Mouse (Mus musculus): ENCODE results near the gene Wee1.
A peak's percentile ranks its signal among the peaks of the same experiment; 100 is the strongest.
"Not testable (repeated sequence)": the region's sequence is repeated elsewhere in the genome, so short reads cannot be mapped to it uniquely, and the experiment has no call there.

Gene Wee1

GRCm38 (mm10) chr7:110121516-110122288, at the start of gene Wee1:
Gene Wee1, plus strand, starts transcription at chr7:110122046.
- peak; percentile 99 to 100 for DNase-seq

GRCm38 (mm10) chr7:110078168-110078567, 43.7 kb upstream of the Wee1 start:
- DNase-seq = no peak

DNA sequence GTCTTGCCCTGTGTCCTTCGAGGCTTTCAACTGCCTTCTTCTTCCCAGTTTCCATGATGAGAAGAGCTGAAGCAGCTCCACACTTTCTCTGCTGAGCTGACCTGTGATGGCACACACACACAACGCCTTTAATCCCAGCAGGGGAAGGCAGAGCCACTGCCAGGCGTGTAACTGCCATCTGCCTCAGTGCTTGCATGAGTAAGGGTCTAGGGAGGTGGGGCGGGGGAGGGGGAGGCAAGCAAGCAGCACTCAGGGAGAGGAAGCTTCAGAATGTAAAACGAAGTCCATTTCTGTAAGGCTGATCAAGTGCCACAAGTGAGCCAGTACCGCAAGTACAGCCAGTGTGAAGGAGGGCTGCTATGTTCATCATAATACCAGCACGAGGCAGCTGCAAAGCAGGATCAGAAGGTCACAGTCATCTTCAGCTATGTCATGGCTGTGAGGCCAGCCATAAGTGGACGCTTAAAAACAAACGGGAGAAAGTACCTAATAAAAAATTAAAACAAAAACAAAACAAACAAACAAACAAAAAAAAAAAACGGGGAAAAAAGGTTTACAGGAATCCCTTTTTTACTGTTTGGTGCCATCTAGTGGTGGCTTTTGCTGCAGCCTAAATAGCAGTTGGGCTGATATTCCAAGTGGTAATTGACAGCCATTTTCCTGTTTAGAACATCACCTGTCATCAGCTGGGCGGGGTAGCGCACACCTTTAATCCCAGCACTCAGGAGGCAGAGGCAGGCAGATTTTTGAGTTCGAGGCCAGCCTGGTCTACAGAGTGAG, 38.3 kb upstream of the Wee1 start:
- peak; percentile 84 to 92 for DNase-seq

DNA sequence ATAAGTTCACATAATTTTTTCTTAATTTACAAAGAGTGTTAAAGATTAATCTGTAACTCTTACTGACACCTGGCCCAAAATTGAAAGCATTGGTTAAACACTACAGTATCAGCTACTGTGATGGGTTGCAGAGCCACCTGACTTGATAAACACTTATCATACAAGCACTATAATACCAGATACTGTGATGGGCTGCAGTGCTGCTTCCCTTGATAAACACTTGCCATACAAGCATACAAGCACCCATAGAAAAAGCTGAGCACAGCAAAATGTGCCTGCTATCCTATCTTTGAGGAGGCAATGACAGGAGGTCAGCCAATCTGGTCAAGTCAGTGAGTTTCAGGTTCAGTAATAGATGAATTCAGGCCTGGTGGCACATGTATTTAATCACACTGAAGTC, 36.6 kb upstream of the Wee1 start:
- DNase-seq = no peak

DNA sequence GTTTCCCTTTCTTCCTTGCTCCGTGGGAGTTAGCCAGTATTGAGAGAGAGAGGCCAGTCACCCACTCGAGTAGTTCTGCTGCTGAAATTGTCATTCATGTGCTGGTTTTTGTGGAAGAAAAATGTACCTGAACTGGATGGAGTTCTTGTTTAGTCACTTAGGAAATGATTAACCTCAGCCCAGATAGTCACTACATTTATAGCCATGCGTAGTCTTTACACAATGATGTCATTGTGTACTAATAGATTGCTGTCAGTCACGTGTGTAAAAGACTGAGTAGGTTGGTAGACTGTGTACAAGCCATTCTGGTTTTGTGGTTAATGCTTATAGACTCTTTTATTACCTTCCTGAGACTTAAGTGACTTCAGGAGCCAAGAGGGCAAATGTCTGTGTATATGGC, 33.9 kb upstream of the Wee1 start:
- DNase-seq = no peak

GRCm38 (mm10) chr7:110091670-110092069, 30.2 kb upstream of the Wee1 start:
- peak; percentile 64 to 70 for DNase-seq

DNA sequence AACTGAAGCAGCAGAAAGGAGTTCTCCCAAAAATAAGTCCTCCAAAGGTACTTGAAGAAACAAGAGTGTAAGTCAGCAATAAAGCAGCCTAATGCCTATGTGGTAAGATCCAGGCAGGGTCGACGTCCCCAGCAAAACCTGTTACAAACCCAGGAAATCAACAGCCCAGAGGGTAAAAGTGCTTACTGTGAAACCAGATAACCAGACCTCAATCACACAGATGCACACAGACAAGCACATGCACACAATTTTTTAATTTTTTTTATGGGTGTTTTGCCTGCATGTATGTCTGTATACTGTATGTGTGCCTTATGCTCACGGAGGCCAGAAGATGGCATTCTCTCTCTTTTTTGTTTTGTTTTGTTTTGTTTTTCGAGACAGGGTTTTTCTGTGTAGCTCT, 25.5 kb upstream of the Wee1 start:
- no peak for DNase-seq

DNA sequence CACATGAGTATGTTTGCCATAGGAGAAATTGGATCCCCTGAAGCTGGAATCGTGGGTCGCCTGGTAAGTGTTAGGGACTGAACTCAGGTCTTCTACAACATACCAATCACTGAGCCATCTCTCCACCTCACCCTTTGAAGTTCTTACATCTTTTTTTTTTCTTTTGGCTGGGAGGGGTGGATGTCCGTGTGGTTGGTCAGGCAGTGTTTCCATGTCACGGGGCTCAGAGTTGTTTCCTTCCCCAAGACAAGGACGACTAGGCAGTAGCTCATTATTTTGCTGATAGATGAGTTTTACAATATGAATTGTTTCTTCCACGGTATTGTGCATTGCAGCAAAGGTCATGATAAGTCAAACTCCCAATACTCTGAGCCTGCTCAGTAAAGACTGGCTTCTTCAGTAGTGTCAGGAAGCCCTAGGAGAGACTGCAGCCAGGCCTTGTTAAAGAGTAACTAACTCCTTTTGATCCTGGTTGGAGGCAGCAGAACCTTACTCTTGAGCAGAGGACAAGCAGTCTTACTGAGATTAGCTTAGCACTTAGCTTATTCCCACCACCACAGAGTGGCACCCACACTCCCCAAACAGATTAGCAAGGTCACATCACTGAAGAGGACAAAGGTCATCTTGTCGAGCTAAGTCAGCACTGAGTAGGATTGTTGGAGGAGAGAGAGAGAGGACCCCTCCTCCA, 24.6 kb upstream of the Wee1 start:
- DNase-seq = no peak

- no peak for DNase-seq
Measured at GRCm38 (mm10) chr7:110100854-110101253, 21.0 kb upstream of the Wee1 start.

GRCm38 (mm10) chr7:110101266-110101665, 20.6 kb upstream of the Wee1 start:
- no peak for DNase-seq

- DNase-seq = no peak
Measured at GRCm38 (mm10) chr7:110105041-110105440, 16.8 kb upstream of the Wee1 start.

DNA sequence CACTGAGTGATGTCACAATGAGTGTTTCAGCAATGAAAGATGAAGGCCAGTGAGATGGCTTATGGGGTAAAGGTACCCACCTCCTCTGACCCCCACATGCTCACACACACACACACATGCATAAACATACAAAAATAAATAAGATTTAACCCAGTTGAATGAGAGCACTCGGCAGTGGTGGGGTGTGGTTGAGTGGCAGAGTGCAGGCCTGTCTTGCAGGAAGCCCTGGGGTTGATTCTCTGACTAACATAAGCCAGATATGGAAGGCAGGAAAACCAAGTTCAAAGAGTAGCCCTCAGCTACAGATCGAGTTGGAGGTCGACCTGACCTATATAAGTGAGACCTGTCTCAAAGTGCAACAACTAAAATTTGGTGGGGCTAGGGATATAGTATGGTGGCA, 15.2 kb upstream of the Wee1 start:
- no peak for DNase-seq

DNA sequence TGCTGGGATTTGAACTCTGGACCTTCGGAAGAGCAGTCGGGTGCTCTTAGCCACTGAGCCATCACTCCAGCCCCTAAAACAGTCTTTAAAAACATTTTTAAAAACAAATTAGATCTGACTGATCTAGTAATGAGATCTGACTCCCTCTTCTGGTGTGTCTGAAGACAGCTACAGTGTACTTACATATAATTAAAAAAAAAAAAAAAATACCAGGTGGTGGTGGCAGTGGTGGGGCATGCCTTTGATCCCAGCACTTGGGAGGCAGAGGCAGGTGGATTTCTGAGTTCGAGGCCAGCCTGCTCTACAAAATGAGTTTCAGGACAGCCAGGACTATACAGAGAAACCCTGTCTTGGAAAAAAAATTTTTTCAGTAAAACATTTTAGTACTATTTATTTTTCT, 13.3 kb upstream of the Wee1 start:
- not testable (repeated sequence) for DNase-seq

DNA sequence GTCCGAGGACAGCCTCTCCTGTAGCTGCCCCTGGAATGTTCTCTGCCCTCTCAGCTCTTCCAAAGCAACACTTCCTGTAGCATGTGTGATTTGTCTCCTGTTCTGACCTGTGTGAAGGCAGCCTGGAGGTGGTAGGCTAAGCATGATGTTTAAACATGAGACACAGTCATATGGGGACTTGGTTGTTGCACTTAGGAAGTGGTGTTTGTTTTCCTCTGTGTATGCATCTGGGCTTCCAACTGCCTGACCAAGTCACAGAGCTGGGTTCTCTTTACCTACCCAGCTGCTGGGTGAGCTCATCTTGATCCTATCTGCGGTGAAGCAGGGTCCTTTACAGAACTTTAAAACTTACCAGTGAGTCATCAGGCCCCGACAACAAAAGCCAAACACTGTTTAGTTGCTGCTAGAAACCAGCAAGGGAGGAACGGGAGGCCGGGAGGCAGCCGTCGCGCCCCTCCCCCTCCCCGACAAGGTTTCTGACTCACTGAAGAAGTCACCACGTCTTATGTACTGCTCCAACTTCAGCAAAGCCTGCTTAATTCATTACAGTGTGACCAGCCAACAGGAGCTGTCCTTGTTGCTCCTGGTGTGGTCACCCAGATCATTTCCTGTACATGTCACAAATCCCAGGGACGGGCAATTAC, 12.8 kb upstream of the Wee1 start:
- peak in 1 of 2 experiments; percentile 42 for DNase-seq

GRCm38 (mm10) chr7:110110061-110110656, 11.7 kb upstream of the Wee1 start:
- no peak for DNase-seq

- DNase-seq = no peak
Measured at GRCm38 (mm10) chr7:110114699-110115098, 7.1 kb upstream of the Wee1 start.

DNA sequence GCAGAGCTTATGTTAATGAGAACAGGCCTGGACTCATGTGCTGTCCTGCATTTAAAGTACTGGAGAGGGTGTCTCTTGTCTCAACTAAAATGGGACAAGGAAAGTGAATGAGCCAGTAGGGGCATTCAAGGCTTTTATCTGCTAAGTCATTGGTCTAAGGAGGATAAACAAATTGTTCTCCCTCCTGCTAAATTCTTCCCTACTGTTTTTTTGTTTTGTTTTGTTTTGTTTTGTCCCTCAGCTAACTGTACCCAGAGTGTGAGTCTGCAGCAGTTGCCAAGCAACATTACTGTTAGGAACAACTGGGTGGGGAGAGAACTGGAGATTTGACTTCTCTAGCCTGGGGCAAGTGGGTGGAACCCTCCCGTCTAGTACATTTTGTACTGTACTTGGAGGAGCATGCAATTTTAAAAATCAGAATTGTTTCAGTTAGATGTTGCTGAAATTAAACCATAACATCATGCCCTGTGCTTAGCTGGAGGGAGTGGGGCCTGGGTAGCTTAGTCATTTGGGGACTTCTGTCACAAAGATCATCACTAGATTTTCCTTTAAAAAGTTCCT, 5.0 kb upstream of the Wee1 start:
- no peak for DNase-seq

DNA sequence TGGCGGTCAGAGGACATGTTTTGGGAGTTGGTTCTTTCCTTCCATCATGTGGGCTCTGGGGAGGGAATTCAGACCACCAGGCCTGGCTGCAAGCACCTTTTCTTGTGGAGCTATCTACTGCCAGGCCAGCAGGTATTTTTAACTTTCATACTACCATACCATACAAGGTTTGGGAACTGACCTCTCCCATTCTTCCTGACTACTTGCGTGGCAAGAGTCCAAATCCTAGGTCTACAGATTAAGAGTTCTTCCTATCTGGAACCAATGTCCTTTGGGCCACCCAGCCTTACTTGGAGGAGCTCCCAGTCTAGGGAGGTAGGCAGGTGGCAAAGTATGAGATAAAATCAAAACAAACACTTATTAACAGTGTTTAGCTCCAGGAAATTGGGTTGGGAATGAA, 3.4 kb upstream of the Wee1 start:
- no peak for DNase-seq

- no peak for DNase-seq
Measured at GRCm38 (mm10) chr7:110120157-110120784, 1.6 kb upstream of the Wee1 start.

GRCm38 (mm10) chr7:110121162-110121515, 707 bp upstream of the Wee1 start:
- no peak for DNase-seq

DNA sequence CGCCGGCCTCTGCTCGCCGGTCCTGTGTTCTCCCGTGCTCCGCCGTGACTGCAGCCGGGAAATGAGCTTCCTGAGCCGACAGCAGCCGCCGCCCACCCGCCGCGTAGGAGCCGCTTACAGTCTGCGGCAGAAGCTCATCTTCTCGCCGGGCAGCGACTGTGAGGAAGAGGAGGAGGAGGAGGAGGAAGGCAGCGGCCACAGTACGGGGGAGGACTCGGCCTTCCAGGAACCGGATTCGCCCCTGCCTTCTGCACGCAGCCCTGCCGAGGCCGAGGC, 381 bp downstream of the Wee1 start:
- DNase-seq = no peak

Measured in cerebellum, postnatal 14 days (tissue).